Mouse (Mus musculus): ENCODE data around the gene Ankra2. TPM values are rescaled to one million over a fixed set of nuclear protein-coding genes. Genes with fewer than 3 reads are reported as not detected.
A peak's percentile ranks its signal among the peaks of the same experiment; 100 is the strongest.

Gene Ankra2
- total RNA-seq (2018; cell fraction: chromatin; rRNA removed): 10 to 100 TPM; 11.2 to 58.7 (median 27.8) TPM
- total RNA-seq (2018; cell fraction: cytosol; rRNA removed): 10 to 100 TPM; 11.0 to 19.4 (median 17.2) TPM
- 10 to 100 TPM; 15.7 to 56.1 (median 24.7) TPM for total RNA-seq (2018; cell fraction: nucleus; rRNA removed)
- polyA plus RNA-seq (2018): 17.2 to 20.5 TPM (median 18.5 TPM) in 3 replicates

- Histone ChIP-seq H3K36me3 (ENCODE audit: inconsistent target) (peaks cover 35% of the 10 kb centered on the region; the same call in 1 of the 2 replicates), H3K79me2 (ENCODE audit: inconsistent target) (peaks cover 37% of the 10 kb centered on the region), H3K4me3 (ENCODE audit: inconsistent target) (peak within 1 kb of the TSS; percentile 99), H3K27ac (peak within 1 kb of the TSS; percentile 56)
- under 1% methylated on average over 71 of the region's 71 CpGs for WGBS (ENCODE audit: missing documents)
Observed at GRCm38 (mm10) chr13:98262636-98263457, at the start of gene Ankra2, which contains the start of gene Utp15. Ankra2 (plus strand) TSS chr13:98263074. Utp15 (minus strand) TSS chr13:98263041.

- H3K79me2 ChIP-seq (ENCODE audit: inconsistent target): no peaks in the 10 kb centered on the region
- no peak overlapping the region for H3K4me3 ChIP-seq (ENCODE audit: inconsistent target)
- H3K36me3 ChIP-seq (ENCODE audit: inconsistent target): no peaks in the 10 kb centered on the region
- 43% methylated on average over 12 of the region's 12 CpGs for WGBS (ENCODE audit: missing documents)
- H3K27ac ChIP-seq: no peak overlapping the region
Observed at GRCm38 (mm10) chr13:98222848-98223247, 40.0 kb upstream of the Ankra2 start.

- H3K27ac ChIP-seq: no peak overlapping the region
- WGBS (ENCODE audit: missing documents): 71% methylated on average over 2 of the region's 2 CpGs
- no peak overlapping the region for H3K4me3 ChIP-seq (ENCODE audit: inconsistent target)
- no peaks in the 10 kb centered on the region for H3K79me2 ChIP-seq (ENCODE audit: inconsistent target)
- H3K36me3 ChIP-seq (ENCODE audit: inconsistent target): no peaks in the 10 kb centered on the region
Observed at GRCm38 (mm10) chr13:98226225-98226624, 36.6 kb upstream of the Ankra2 start.

DNA sequence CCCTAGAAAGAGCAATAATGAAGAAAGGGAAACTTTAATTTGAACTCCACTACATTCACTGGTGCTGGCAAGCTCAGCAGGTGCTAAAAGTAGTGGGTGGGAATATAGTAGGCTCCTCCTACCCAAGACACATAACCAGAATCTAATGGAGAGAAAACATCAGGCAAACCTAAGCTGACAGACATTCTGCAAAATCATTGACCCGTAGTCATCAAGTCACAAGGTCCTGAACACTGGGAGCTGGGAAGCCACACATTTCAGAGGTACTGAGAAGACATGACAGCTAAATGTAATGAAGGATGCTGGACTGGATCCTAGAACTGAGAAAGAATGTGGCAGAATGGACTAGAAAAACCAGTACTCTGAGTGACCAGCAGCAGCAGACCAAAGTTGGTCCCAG is 32.4 kb upstream of the Ankra2 start:
- WGBS (ENCODE audit: missing documents): 82% methylated on average over 1 of the region's 1 CpGs
- H3K4me3 ChIP-seq (ENCODE audit: inconsistent target): no peak overlapping the region
- no peaks in the 10 kb centered on the region for H3K36me3 ChIP-seq (ENCODE audit: inconsistent target)
- no peak overlapping the region for H3K27ac ChIP-seq
- no peaks in the 10 kb centered on the region for H3K79me2 ChIP-seq (ENCODE audit: inconsistent target)

DNA sequence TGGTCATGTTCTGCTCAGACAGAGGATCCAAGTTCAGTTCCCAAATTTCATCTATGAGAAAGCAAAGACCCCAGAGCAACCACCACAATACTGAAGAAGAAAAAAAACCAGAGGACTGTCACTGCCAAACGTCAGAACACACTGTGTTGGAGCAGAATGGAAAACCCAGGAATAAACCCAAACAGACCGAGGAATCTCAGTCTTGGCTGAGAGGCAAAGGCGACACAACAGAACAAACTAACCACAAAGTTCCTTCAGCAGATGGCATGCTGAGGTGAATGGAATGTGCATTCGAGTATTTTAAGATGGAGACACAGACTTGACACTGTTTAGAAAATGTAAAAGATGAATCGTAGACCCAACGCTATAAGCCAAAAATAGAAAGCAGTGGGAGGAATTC is 27.4 kb upstream of the Ankra2 start:
- WGBS (ENCODE audit: missing documents): 84% methylated on average over 6 of the region's 6 CpGs
- no peaks in the 10 kb centered on the region for H3K36me3 ChIP-seq (ENCODE audit: inconsistent target)

GRCm38 (mm10) chr13:98239978-98240641 is 22.8 kb upstream of the Ankra2 start:
- H3K4me3 ChIP-seq (ENCODE audit: inconsistent target): no peak overlapping the region
- no peaks in the 10 kb centered on the region for H3K36me3 ChIP-seq (ENCODE audit: inconsistent target)
- H3K27ac ChIP-seq: no peak overlapping the region
- WGBS (ENCODE audit: missing documents): 22% methylated on average over 12 of the region's 12 CpGs
- H3K79me2 ChIP-seq (ENCODE audit: inconsistent target): no peaks in the 10 kb centered on the region

More for the DNA sequence above, 27.4 kb upstream of the Ankra2 start:
- Histone ChIP-seq H3K4me3 (ENCODE audit: inconsistent target) (no peak overlapping the region), H3K79me2 (ENCODE audit: inconsistent target) (no peaks in the 10 kb centered on the region), H3K27ac (no peak overlapping the region)

GRCm38 (mm10) chr13:98241531-98242282 is 21.2 kb upstream of the Ankra2 start:
- Histone ChIP-seq H3K79me2 (ENCODE audit: inconsistent target) (no peaks in the 10 kb centered on the region), H3K4me3 (ENCODE audit: inconsistent target) (no peak overlapping the region), H3K27ac (no peak overlapping the region), H3K36me3 (ENCODE audit: inconsistent target) (no peaks in the 10 kb centered on the region)
- WGBS (ENCODE audit: missing documents): 53% methylated on average over 9 of the region's 9 CpGs

DNA sequence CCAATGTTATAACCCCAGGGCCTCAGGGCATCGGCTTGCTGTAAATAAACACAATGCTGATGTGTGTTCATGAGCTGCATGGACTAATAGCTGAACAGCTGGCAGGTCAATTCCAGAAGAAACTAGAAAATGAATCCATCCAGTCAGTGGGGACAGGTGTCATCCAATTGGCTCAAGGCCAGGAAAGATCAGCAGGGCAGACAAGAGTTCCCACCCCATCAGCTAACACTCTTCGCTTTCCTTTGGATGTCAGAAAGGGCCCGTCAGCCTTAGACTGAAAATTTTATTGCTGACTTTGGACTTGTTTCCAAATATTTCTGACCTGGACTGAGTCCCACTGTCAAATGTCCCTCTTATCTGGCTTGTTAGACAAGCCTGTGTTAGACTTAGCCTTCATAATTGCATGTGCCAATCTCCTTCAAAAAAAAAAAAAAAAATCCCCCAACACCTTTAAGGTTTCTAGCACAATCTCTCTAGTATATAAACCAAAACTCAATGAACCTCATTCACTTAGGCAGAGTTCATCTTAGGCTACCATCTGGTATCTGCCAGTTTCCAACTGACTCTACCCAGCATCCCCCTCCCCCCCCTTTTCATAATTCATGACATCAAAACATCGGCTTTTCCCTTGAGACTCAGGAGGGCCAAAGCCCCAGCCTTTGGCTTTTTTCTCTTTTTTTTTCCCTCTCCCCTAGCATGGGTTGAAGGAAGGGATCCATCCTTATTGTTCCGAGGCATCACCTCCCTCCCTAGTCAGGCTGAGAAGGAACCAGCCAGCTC is 18.1 kb upstream of the Ankra2 start:
- peaks cover 28% of the 10 kb centered on the region for H3K36me3 ChIP-seq (ENCODE audit: inconsistent target)
- no peak overlapping the region for H3K4me3 ChIP-seq (ENCODE audit: inconsistent target)
- H3K79me2 ChIP-seq (ENCODE audit: inconsistent target): no peaks in the 10 kb centered on the region
- no peak overlapping the region for H3K27ac ChIP-seq
- WGBS (ENCODE audit: missing documents): 88% methylated on average over 2 of the region's 5 CpGs

- 89% methylated on average over 7 of the region's 7 CpGs for WGBS (ENCODE audit: missing documents)
- peaks cover 35% of the 10 kb centered on the region for H3K36me3 ChIP-seq (ENCODE audit: inconsistent target)
- H3K79me2 ChIP-seq (ENCODE audit: inconsistent target): no peaks in the 10 kb centered on the region
Observed at GRCm38 (mm10) chr13:98245386-98245785, 17.5 kb upstream of the Ankra2 start.

GRCm38 (mm10) chr13:98249594-98249993 is 13.3 kb upstream of the Ankra2 start:
- H3K4me3 ChIP-seq (ENCODE audit: inconsistent target): no peak overlapping the region
- H3K27ac ChIP-seq: no peak overlapping the region
- peaks cover 73% of the 10 kb centered on the region for H3K36me3 ChIP-seq (ENCODE audit: inconsistent target)
- no peaks in the 10 kb centered on the region for H3K79me2 ChIP-seq (ENCODE audit: inconsistent target)
- 96% methylated on average over 10 of the region's 10 CpGs for WGBS (ENCODE audit: missing documents)

More at GRCm38 (mm10) chr13:98245386-98245785, 17.5 kb upstream of the Ankra2 start:
- Histone ChIP-seq H3K4me3 (ENCODE audit: inconsistent target) (no peak overlapping the region), H3K27ac (no peak overlapping the region)

DNA sequence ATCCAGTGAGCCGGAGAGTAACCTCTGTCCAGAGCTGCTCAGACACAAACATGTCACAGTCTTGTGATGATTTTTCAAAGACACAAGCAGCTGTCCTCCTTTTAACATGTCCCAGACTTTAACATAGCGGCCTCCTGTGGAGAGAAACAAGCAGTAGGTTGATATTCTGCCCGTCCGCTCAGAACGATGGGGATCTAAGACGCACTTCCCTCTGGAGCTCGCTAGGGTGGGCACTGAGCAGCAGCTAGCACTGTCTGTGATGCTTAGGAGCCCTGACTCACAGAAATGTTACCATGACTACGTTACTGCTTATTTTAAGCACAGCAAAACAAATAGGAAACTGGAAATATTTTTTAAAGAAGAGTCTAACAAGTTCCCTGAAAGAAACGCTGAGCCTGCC is 8.0 kb upstream of the Ankra2 start:
- Histone ChIP-seq H3K36me3 (ENCODE audit: inconsistent target) (peaks cover 91% of the 10 kb centered on the region), H3K79me2 (ENCODE audit: inconsistent target) (peaks cover 1% of the 10 kb centered on the region), H3K4me3 (ENCODE audit: inconsistent target) (no peak overlapping the region), H3K27ac (no peak overlapping the region)
- WGBS (ENCODE audit: missing documents): 93% methylated on average over 9 of the region's 9 CpGs

GRCm38 (mm10) chr13:98263458-98263987 is 649 bp downstream of the Ankra2 start:
- Histone ChIP-seq H3K36me3 (ENCODE audit: inconsistent target) (peaks cover 35% of the 10 kb centered on the region; the same call in 1 of the 2 replicates), H3K27ac (peak overlapping the region; percentile 41), H3K79me2 (ENCODE audit: inconsistent target) (peaks cover 37% of the 10 kb centered on the region), H3K4me3 (ENCODE audit: inconsistent target) (peak overlapping the region; percentile 99)
- 2% methylated on average over 16 of the region's 16 CpGs for WGBS (ENCODE audit: missing documents)

GRCm38 (mm10) chr13:98264111-98264510 is 1.2 kb downstream of the Ankra2 start:
- peaks cover 34% of the 10 kb centered on the region; the same call in 1 of the 2 replicates for H3K36me3 ChIP-seq (ENCODE audit: inconsistent target)
- 29% methylated on average over 5 of the region's 5 CpGs for WGBS (ENCODE audit: missing documents)
- no peak overlapping the region for H3K27ac ChIP-seq
- peak overlapping the region; percentile 99 for H3K4me3 ChIP-seq (ENCODE audit: inconsistent target)
- H3K79me2 ChIP-seq (ENCODE audit: inconsistent target): peaks cover 37% of the 10 kb centered on the region
